Mouse (Mus musculus) neural tube, embryonic 13.5 days (tissue): Measurements from ENCODE around the gene Acadvl. TPM values are rescaled to one million over a fixed set of nuclear protein-coding genes. Genes with fewer than 3 reads are reported as not detected.

Experiments
- ATAC-seq: fragments of 200-750 bp; cut with Nextera tagmentation; 2 replicates; pipeline ENCODE4 v1.8.0; 2017; ENCODE audit warnings: low read depth, mild to moderate bottlenecking, moderate TSS enrichment, moderate library complexity
- H3K27ac ChIP-seq: fragments of 300-500 bp; sonication (generic); replicated peaks from 2 replicates; pipeline ENCODE4 v1.5.1; 2015; ENCODE audit warnings: moderate library complexity, mild to moderate bottlenecking, inconsistent platforms
- H3K27me3 ChIP-seq: fragments of 300-500 bp; sonication (generic); 2 replicates; pipeline ENCODE4 v1.6.1; 2015; ENCODE audit warnings: mild to moderate bottlenecking, inconsistent platforms
- H3K36me3 ChIP-seq: fragments of 300-500 bp; sonication (generic); 2 replicates; pipeline ENCODE4 v1.6.1; 2015; ENCODE audit warnings: mild to moderate bottlenecking, inconsistent platforms
- H3K4me1 ChIP-seq: fragments of 300-500 bp; sonication (generic); replicated peaks from 2 replicates; pipeline ENCODE4 v1.6.1; 2015; ENCODE audit warnings: inconsistent platforms
- H3K4me2 ChIP-seq: fragments of 300-500 bp; sonication (generic); 2 replicates; pipeline ENCODE4 v1.6.1; 2015; ENCODE audit warnings: inconsistent platforms, mild to moderate bottlenecking, moderate library complexity
- H3K4me3 ChIP-seq: fragments of 300-500 bp; sonication (generic); 2 replicates; pipeline ENCODE4 v1.5.1; 2015; ENCODE audit warnings: mild to moderate bottlenecking, inconsistent platforms
- H3K9ac ChIP-seq: fragments of 300-500 bp; sonication (generic); 2 replicates; pipeline ENCODE4 v1.6.1; 2015; ENCODE audit warnings: moderate library complexity, mild to moderate bottlenecking, inconsistent platforms
- H3K9me3 ChIP-seq: fragments of 300-500 bp; sonication (generic); 2 replicates; pipeline ENCODE4 v1.6.1; 2016; ENCODE audit warnings: inconsistent platforms
- WGBS: fragments of 180-500 bp; shearing (Covaris S2); methylation state at CpG from one replicate; pipeline ENCODE4 v1.1.7; 2015; 5-methylcytosine and 5-hydroxymethylcytosine counted together
- polyA plus RNA-seq: library from polyadenylated mRNA; unstranded; fragments of >200 nt; fragmentation: Nextera tagmentation; extraction: Ambion mirVana; gene quantifications from 2 replicates; pipeline ENCODE4 v1.2.1, GENCODE M21; 2015

Gene Acadvl
- polyA plus RNA-seq, 1 experiment from 2014 or later, result 60.9 TPM

DNA sequence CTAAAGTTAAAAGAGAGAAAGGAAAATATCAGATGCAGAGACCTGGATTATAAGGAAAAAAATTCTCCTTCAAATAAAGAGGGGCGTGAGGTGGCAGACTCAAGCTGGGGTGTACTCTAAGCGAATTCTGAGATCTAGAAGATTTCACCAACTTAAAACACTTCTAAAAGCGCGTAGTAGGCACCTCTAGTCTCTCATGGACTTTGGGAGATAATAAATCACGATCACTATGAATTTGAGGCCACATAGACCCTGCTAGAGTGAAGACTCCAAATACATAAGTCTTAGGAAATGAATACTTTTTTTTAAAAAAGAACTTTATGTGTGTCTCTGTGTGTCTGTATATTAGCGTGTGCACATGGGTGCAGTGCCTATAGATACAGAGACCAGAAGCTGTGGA lies 466 bp upstream of the Acadvl start:
- ATAC-seq, result no peak
- peaks cover 36% of the 10 kb centered on the region for H3K36me3 ChIP-seq
- H3K4me2 ChIP-seq, result peak overlapping the region; percentile 72
- no peaks in the 10 kb centered on the region for H3K9me3 ChIP-seq
- no peaks in the 10 kb centered on the region for H3K27me3 ChIP-seq
- no peak overlapping the region for H3K27ac ChIP-seq
- H3K9ac ChIP-seq, result peak overlapping the region; percentile 84; the same call in 1 of the 2 replicates
- WGBS, result 71% methylated on average over 6 of the region's 6 CpGs
- H3K4me3 ChIP-seq, result peak overlapping the region; percentile 65; the same call in 1 of the 2 replicates
- H3K4me1 ChIP-seq, result peaks cover 47% of the 10 kb centered on the region

DNA sequence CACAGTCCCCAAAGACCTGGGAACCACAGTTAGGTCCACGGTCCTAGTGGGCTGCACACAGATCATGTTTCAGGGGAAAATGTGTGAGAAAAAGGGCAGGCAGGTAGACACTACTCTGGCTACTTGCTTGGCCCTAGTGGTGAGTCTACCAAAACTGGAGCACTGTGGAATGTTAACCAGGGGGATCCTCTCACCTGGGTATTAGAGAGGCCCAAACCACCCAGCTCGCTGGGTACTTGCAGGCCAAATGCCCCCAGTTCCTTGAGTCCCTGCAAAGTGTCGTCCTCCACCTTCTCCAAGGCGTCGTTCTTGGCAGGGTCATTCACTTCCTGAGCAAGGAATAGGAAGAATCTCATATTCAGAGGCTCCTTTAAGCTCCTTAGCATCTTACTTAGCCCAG lies 1.2 kb downstream of the Acadvl start:
- Histone ChIP-seq H3K27me3 (no peaks in the 10 kb centered on the region), H3K9ac (peak overlapping the region; percentile 84), H3K4me2 (peak overlapping the region; percentile 72), H3K4me3 (0 out of 2 replicates have a peak overlapping the region, but pooled peaks have one; percentile 65), H3K27ac (no peak overlapping the region), H3K4me1 (peaks cover 31% of the 10 kb centered on the region), H3K9me3 (no peaks in the 10 kb centered on the region), H3K36me3 (peaks cover 52% of the 10 kb centered on the region)
- WGBS, result 64% methylated on average over 5 of the region's 5 CpGs
- no peak for ATAC-seq

DNA sequence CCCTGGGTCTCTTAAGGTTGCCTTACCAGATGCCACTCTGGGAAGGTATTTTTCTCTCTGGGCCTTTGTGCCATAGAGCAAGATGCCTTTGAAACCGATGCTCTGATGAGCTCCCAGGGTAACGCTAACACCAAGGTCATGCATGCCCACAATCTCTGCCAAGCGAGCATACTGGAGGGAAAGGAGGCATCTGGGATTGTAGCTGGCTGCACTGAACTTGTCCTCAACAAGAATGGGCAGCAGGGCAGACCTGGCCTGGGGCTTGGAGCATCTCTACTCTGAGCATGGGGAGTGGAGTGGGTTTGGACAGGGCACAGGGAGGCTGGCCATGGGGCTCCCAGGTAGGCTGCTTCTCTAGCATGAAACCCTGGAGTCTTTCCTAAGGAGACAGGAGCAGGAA lies 1.8 kb downstream of the Acadvl start:
- no peaks in the 10 kb centered on the region for H3K9me3 ChIP-seq
- no peak overlapping the region for H3K4me3 ChIP-seq
- H3K9ac ChIP-seq, result no peak overlapping the region
- no peak for ATAC-seq
- H3K36me3 ChIP-seq, result peaks cover 59% of the 10 kb centered on the region
- no peak overlapping the region for H3K4me2 ChIP-seq
- H3K27ac ChIP-seq, result no peak overlapping the region
- 86% methylated on average over 3 of the region's 3 CpGs for WGBS
- no peaks in the 10 kb centered on the region for H3K27me3 ChIP-seq
- peaks cover 26% of the 10 kb centered on the region for H3K4me1 ChIP-seq

DNA sequence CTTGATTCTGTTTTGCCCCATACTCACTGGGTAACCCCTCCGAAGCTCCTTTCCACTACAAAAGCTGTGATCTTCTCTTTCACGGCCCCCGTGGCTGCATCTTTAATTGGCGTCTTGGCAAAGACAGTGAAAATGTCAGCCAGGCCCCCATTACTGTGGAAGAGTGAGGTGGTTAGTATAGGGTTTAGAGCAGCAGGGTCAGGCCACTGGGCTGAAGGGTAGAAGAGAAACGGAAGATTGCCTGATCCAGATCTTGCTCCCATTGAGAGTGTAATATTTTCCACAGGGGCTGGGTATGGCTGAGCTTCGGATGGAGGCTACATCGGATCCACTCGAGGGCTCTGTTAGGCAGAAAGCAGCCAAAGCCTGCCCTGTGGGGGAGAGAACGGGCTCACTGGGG lies 2.3 kb downstream of the Acadvl start:
- no peak overlapping the region for H3K4me3 ChIP-seq
- H3K27me3 ChIP-seq, result no peaks in the 10 kb centered on the region
- no peaks in the 10 kb centered on the region for H3K9me3 ChIP-seq
- WGBS, result 86% methylated on average over 9 of the region's 9 CpGs
- H3K4me1 ChIP-seq, result peaks cover 23% of the 10 kb centered on the region
- no peak for ATAC-seq
- H3K36me3 ChIP-seq, result peaks cover 64% of the 10 kb centered on the region
- no peak overlapping the region for H3K9ac ChIP-seq
- H3K4me2 ChIP-seq, result no peak overlapping the region
- no peak overlapping the region for H3K27ac ChIP-seq

DNA sequence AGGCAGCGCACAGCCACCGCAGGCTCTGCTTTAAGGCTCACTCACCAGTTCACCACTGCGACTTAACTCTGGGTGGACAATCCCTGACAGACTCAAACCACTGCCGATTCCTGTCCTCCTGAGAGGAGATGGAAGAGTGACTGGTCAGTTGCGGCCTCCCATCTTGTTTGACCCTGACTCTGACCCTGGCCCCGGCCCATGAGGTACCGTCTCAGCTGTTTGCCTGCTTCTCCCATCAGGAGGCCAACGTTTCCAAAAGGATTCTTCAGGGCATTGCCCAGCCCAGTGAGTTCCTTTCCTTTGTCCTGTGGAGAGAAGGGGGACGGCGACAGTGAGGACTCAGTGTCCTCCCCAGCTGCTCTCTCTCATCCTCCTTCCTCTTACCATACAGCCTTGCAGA lies 4.2 kb downstream of the Acadvl start:
- Histone ChIP-seq H3K9me3 (no peaks in the 10 kb centered on the region), H3K4me2 (no peak overlapping the region), H3K36me3 (peaks cover 83% of the 10 kb centered on the region), H3K27ac (no peak overlapping the region), H3K4me3 (no peak overlapping the region), H3K27me3 (no peaks in the 10 kb centered on the region), H3K4me1 (peaks cover 13% of the 10 kb centered on the region), H3K9ac (0 out of 2 replicates have a peak overlapping the region, but pooled peaks have one; percentile 5)
- ATAC-seq, result no peak
- 80% methylated on average over 10 of the region's 10 CpGs for WGBS

DNA sequence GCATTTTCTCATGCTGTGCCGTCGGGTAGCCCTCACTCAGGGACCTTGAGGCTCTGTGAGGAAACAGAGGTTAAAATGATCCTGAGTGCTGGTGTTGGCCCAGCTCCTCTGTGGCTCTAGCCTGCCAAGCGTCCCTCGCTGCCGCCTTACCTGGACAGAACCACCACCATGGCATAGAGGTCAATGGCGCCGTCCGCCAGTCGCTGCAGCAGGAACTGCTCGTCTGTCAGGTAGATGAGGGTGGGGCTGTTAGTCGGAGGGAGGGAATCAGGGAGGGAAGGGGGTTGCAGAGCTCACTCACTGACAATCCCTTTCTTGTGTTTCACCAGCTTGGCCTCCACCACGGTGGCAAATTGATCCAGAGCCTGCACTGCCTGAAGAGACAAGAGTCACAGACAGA lies 4.7 kb downstream of the Acadvl start:
- WGBS, result 87% methylated on average over 12 of the region's 12 CpGs
- no peak for ATAC-seq
- Histone ChIP-seq H3K27me3 (no peaks in the 10 kb centered on the region), H3K9me3 (no peaks in the 10 kb centered on the region), H3K27ac (no peak overlapping the region), H3K4me1 (peaks cover 13% of the 10 kb centered on the region), H3K36me3 (peaks cover 87% of the 10 kb centered on the region), H3K4me3 (no peak overlapping the region), H3K9ac (0 out of 2 replicates have a peak overlapping the region, but pooled peaks have one; percentile 5), H3K4me2 (no peak overlapping the region)

DNA sequence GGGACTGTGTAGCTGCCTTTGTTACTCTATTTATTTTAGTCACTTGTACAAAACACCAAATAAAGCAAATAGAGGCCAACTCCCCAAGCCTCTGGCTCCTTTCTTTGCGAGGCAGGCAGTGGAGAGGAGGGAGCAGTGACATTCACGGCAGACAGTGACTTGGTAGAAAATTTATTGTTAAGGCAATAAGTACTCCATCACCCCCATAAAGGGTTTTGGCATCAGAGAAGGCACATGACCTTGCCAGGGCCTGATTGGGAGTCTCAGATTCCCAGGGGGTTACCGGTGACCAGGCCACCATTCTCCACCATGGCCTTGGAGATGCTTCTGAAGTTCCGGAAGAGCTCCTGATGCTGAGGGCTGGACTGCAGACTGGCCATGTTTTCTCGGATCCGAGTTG lies 5.2 kb downstream of the Acadvl start:
- peaks cover 13% of the 10 kb centered on the region for H3K4me1 ChIP-seq
- peaks cover 93% of the 10 kb centered on the region for H3K36me3 ChIP-seq
- no peaks in the 10 kb centered on the region for H3K9me3 ChIP-seq
- H3K9ac ChIP-seq, result no peak overlapping the region
- no peak for ATAC-seq
- no peaks in the 10 kb centered on the region for H3K27me3 ChIP-seq
- no peak overlapping the region for H3K4me2 ChIP-seq
- no peak overlapping the region for H3K27ac ChIP-seq
- H3K4me3 ChIP-seq, result no peak overlapping the region
- 90% methylated on average over 6 of the region's 6 CpGs for WGBS

DNA sequence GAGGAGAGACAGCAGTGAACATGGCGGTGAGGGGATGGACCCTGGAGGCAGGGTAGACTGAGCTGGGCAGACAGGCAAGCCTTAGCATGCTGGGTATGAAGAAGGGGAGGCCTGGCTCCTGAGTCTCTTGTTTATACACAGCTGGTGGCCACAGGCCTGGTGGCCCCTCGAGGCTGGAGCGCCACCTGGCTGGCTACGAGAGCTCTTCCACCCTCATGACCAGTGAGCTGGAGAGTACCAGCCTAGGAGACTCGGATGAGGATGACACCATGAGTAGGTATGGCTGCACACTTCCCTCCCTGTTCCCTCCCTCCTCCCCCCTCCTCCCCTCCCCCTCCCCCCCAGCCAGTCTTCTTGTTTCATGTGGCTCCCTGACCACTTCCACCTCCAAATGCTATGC lies 9.7 kb downstream of the Acadvl start:
- Histone ChIP-seq H3K9ac (no peak overlapping the region), H3K4me3 (no peak overlapping the region), H3K4me2 (no peak overlapping the region), H3K4me1 (peaks cover 40% of the 10 kb centered on the region), H3K27me3 (no peaks in the 10 kb centered on the region), H3K9me3 (no peaks in the 10 kb centered on the region), H3K36me3 (peaks cover 64% of the 10 kb centered on the region), H3K27ac (no peak overlapping the region)
- ATAC-seq, result no peak
- WGBS, result 54% methylated on average over 5 of the region's 5 CpGs

DNA sequence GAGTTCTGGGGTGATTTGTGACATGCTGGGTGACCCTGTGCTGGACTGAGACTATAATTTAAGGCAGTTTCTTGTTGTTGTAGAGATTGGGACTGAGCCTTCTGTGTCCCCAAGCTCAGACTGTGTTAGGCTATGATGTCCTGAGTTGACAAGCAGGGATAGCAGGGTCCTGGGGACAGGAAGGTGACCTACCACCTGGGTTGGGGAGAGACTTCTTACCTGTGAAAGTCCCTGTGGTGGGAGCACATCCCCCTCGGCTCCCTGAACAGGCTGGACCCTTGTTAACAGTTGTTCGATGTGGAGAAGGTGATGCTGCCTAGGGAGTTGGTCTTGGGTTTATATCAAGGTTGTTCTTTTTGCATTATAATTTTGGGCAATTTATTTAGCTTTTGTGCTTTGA lies 12.7 kb downstream of the Acadvl start:
- H3K4me3 ChIP-seq, result peak overlapping the region; percentile 92
- no peaks in the 10 kb centered on the region for H3K9me3 ChIP-seq
- no peak overlapping the region for H3K27ac ChIP-seq
- no peak for ATAC-seq
- H3K36me3 ChIP-seq, result peaks cover 57% of the 10 kb centered on the region
- H3K27me3 ChIP-seq, result no peaks in the 10 kb centered on the region
- WGBS, result 88% methylated on average over 2 of the region's 2 CpGs
- H3K4me1 ChIP-seq, result peaks cover 62% of the 10 kb centered on the region
- peak overlapping the region; percentile 95 for H3K4me2 ChIP-seq
- H3K9ac ChIP-seq, result peak overlapping the region; percentile 53

DNA sequence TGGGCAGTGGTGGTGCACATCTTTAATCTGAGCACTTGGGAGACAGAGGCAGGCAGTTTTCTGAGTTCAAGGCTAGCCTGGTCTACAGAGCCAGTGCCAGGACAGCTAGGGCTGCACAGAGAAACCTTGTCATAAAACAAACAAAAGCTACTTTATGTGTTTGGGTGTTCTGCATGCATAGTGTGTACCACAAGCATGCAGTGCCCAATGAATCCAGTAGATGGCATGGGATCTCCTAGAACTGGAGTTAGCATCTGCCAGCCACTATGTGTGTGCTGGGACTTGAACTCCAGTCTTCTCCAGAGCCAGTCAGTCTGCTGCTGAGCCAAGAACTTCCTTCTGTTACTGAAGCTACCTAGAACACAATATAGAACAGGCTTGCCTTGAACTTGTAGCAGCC lies 13.3 kb downstream of the Acadvl start:
- H3K27ac ChIP-seq, result no peak overlapping the region
- ATAC-seq, result no peak
- H3K36me3 ChIP-seq, result peaks cover 51% of the 10 kb centered on the region
- H3K4me3 ChIP-seq, result peak overlapping the region; percentile 92
- H3K9me3 ChIP-seq, result no peaks in the 10 kb centered on the region
- H3K4me1 ChIP-seq, result peaks cover 65% of the 10 kb centered on the region
- no peaks in the 10 kb centered on the region for H3K27me3 ChIP-seq
- H3K9ac ChIP-seq, result peak overlapping the region; percentile 89
- peak overlapping the region; percentile 95 for H3K4me2 ChIP-seq

DNA sequence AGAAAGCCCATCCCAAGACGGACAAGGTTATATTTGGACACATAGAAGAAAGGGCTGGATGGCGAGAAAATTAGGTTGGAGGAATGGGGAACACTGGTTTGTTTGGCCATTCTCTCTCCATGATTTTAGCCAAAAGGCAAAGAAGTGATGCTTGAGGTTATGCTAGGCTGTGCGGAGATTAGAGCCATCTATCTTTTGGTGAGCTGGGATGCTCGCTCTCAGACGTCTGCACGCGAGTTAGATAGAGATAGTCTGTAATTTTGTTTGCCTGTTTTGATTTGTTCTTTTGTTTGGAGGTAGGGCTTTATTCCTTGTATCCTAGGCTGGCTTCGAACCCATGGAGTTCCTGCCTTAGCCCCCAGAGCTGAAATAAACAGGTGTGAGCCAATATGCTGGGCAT lies 14.1 kb downstream of the Acadvl start:
- Histone ChIP-seq H3K9ac (peak overlapping the region; percentile 89), H3K4me1 (peaks cover 65% of the 10 kb centered on the region), H3K4me3 (peak overlapping the region; percentile 92), H3K9me3 (no peaks in the 10 kb centered on the region), H3K27ac (peak overlapping the region; percentile 95), H3K36me3 (peaks cover 44% of the 10 kb centered on the region), H3K27me3 (no peaks in the 10 kb centered on the region), H3K4me2 (peak overlapping the region; percentile 95)
- 15% methylated on average over 8 of the region's 8 CpGs for WGBS
- no peak for ATAC-seq

DNA sequence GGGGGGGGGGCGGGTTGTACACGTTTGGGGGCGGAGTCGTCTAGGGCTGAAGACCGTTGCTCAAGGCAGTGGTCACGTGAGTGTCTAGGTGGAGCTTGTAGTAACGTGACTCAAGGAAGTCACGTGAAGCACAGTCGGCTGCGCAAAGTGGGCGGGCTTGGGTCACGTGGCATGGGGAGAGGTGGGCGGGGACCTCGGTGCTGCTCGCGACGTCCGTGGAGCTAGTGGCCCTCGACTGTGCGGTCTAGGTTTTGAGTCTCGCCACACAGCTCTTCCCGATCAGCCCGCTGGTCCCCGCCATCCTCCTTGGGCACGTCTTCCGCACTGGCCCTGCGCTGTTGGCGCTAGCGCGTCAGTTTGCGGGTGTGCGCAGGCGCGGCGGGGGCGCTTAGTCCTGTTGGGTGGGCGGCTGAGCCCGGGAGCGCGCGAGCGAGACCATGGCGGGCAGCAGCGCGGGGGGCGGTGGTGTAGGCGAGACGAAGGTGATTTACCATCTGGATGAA lies 14.8 kb downstream of the Acadvl start, which contains the start of gene Dvl2:
Gene Dvl2, plus strand, starts transcription at position 200 of the 503 bp plus-strand sequence.
- H3K4me2 ChIP-seq, result peak within 1 kb of the TSS; percentile 95
- H3K9me3 ChIP-seq, result no peaks in the 10 kb centered on the region
- under 1% methylated on average over 48 of the region's 48 CpGs for WGBS
- H3K36me3 ChIP-seq, result peaks cover 37% of the 10 kb centered on the region
- H3K4me1 ChIP-seq, result peaks cover 65% of the 10 kb centered on the region
- H3K9ac ChIP-seq, result peak within 1 kb of the TSS; percentile 89
- peak within 1 kb of the TSS; percentile 95 for H3K27ac ChIP-seq
- H3K27me3 ChIP-seq, result no peaks in the 10 kb centered on the region
- peak; percentile 61 for ATAC-seq
- peak within 1 kb of the TSS; percentile 92 for H3K4me3 ChIP-seq

DNA sequence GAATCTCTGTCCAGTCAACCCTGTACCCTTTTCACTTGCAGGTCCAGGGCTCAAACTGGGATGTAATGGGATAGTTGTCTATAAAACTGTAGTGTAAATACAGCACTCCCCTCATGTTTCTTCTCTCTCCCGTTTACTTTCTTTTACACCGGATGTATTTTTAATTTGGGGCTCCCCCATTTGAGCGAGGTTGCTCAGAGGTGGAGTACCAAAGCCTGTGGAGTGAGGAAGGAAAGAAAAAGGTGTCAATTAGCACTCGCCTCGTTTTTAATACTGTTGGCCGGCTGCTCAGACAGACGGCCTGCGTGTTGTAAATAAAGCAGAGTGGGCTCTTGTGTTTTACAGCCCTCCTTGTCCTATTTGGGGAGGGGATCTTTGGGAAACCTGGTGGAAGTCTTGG lies 15.5 kb downstream of the Acadvl start:
- no peak for ATAC-seq
- WGBS, result 73% methylated on average over 8 of the region's 8 CpGs
- peak overlapping the region; percentile 95 for H3K4me2 ChIP-seq
- peaks cover 31% of the 10 kb centered on the region for H3K36me3 ChIP-seq
- H3K4me1 ChIP-seq, result peaks cover 63% of the 10 kb centered on the region
- peak overlapping the region; percentile 92 for H3K4me3 ChIP-seq
- no peaks in the 10 kb centered on the region for H3K9me3 ChIP-seq
- no peaks in the 10 kb centered on the region for H3K27me3 ChIP-seq
- H3K27ac ChIP-seq, result peak overlapping the region; percentile 61
- H3K9ac ChIP-seq, result no peak overlapping the region
